Mouse (Mus musculus) stomach, postnatal 0 days (tissue): ENCODE results near the gene Aldh9a1. TPM values are rescaled to one million over a fixed set of nuclear protein-coding genes. Genes with fewer than 3 reads are reported as not detected.

Experiments
- ATAC-seq: fragments of 200-750 bp; cut with Nextera tagmentation; 2 replicates; pipeline ENCODE4 v1.8.0; 2017; ENCODE audit not compliant: low FRiP score, low TSS enrichment
- DNase-seq: peaks from one replicate; pipeline ENCODE4 v3.0.0-alpha.2; 2016; ENCODE audit warnings: low spot score
- H3K27ac ChIP-seq: fragments of 300-500 bp; sonication (generic); replicated peaks from 2 replicates; pipeline ENCODE4 v1.5.1; 2014; ENCODE audit warnings: mild to moderate bottlenecking, control low read depth
- H3K27me3 ChIP-seq: fragments of 300-500 bp; sonication (generic); 2 replicates; pipeline ENCODE4 v1.6.1; 2014; ENCODE audit warnings: low read length; ENCODE audit not compliant: control insufficient read depth, insufficient read depth
- H3K36me3 ChIP-seq: fragments of 300-500 bp; sonication (generic); 2 replicates; pipeline ENCODE4 v1.6.1; 2014; ENCODE audit warnings: low read length, mixed read lengths; ENCODE audit not compliant: control insufficient read depth, insufficient read depth
- H3K4me1 ChIP-seq: fragments of 300-500 bp; sonication (generic); replicated peaks from 2 replicates; pipeline ENCODE4 v1.6.1; 2014; ENCODE audit warnings: antibody characterized with exemption; ENCODE audit not compliant: control insufficient read depth, insufficient read depth
- H3K4me2 ChIP-seq: fragments of 300-500 bp; sonication (generic); replicated peaks from 2 replicates; pipeline ENCODE4 v1.6.1; 2014; ENCODE audit warnings: low read depth, mild to moderate bottlenecking, control low read depth, moderate library complexity
- H3K4me3 ChIP-seq: fragments of 300-500 bp; sonication (generic); 2 replicates; pipeline ENCODE4 v1.5.1; 2014; ENCODE audit warnings: low read depth, low read length, control low read depth
- H3K9ac ChIP-seq: fragments of 300-500 bp; sonication (generic); 2 replicates; pipeline ENCODE4 v1.6.1; 2014; ENCODE audit warnings: mild to moderate bottlenecking, low read length, control low read depth, mixed read lengths
- H3K9me3 ChIP-seq: fragments of 300-500 bp; sonication (generic); 2 replicates; pipeline ENCODE4 v1.6.1; 2016; ENCODE audit warnings: low read length; ENCODE audit not compliant: control insufficient read depth
- CTCF ChIP-seq: IDR thresholded peaks from 2 replicates; pipeline ENCODE4 v1.5.1; 2016; ENCODE audit warnings: antibody characterized with exemption, low read depth, mild to moderate bottlenecking, moderate library complexity
- EP300 ChIP-seq: optimal IDR thresholded peaks from 2 replicates; pipeline ENCODE3; 2016; ENCODE audit warnings: antibody characterized with exemption
- WGBS: fragments of 180-500 bp; shearing (Covaris S2); extraction: QIAGEN DNeasy Blood & Tissue Kit; methylation state at CpG from one replicate; pipeline ENCODE4 v1.1.7; 2014; 5-methylcytosine and 5-hydroxymethylcytosine counted together
- polyA plus RNA-seq: library from polyadenylated mRNA; unstranded; fragments of >200 nt; fragmentation: Nextera tagmentation; extraction: Ambion mirVana; gene quantifications from 2 replicates; pipeline ENCODE4 v1.2.1, GENCODE M21; 2015

Aldh9a1 gene
- polyA plus RNA-seq, 1 experiment from 2014 or later, result 74.7 TPM

DNA sequence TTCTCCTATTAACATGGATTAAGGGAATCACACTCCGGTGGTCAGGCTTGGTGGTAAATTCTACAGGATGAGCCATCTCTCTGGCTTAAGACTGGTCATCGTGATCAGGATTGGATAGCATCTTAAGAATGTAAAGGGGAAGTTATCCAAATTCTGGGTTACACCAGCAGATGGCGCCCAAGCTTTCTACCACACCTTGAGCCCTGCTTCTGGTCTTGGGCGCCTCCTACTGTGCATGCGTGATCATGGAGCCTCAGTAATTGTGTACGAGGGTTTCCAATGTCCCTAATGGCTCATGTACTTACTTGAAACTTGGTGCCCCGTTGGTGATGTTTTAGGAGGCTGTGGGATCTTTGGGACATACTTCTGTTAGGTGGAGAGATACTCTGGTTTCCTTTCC is 20.1 kb downstream of the Aldh9a1 start:
- H3K27ac ChIP-seq, result no peak overlapping the region; the same call in 1 of the 2 replicates
- H3K36me3 ChIP-seq, result peaks cover 14% of the 10 kb centered on the region
- H3K27me3 ChIP-seq, result no peaks in the 10 kb centered on the region
- H3K9me3 ChIP-seq, result no peaks in the 10 kb centered on the region
- ATAC-seq (peak; percentile 42; the same call in 1 of the 2 replicates), DNase-seq (peak; percentile 91)
- no peak for TF ChIP-seq EP300
- peak; percentile 100 for TF ChIP-seq CTCF
- no peak overlapping the region for H3K9ac ChIP-seq
- H3K4me2 ChIP-seq, result no peak overlapping the region
- no peaks in the 10 kb centered on the region for H3K4me1 ChIP-seq
- H3K4me3 ChIP-seq, result no peak overlapping the region
- WGBS, result 7% methylated on average over 7 of the region's 7 CpGs

- Histone ChIP-seq H3K9ac (no peak overlapping the region), H3K27ac (no peak overlapping the region), H3K36me3 (peaks cover 7% of the 10 kb centered on the region; the same call in 1 of the 2 replicates), H3K4me1 (no peaks in the 10 kb centered on the region), H3K9me3 (no peaks in the 10 kb centered on the region), H3K27me3 (no peaks in the 10 kb centered on the region), H3K4me2 (no peak overlapping the region), H3K4me3 (no peak overlapping the region)
- TF ChIP-seq EP300 (no peak), CTCF (no peak)
- WGBS, result 90% methylated on average over 7 of the region's 7 CpGs
- no peak for ATAC-seq
- DNase-seq, result no peak
Measured at GRCm38 (mm10) chr1:167372739-167373138, 22.9 kb downstream of the Aldh9a1 start.

GRCm38 (mm10) chr1:167374003-167374784 is 24.4 kb downstream of the Aldh9a1 start:
- Histone ChIP-seq H3K27me3 (no peaks in the 10 kb centered on the region), H3K27ac (peak overlapping the region; percentile 63), H3K4me1 (no peaks in the 10 kb centered on the region), H3K4me2 (peak overlapping the region; percentile 17; the same call in 1 of the 2 replicates), H3K9me3 (no peaks in the 10 kb centered on the region), H3K9ac (no peak overlapping the region), H3K36me3 (peaks cover 4% of the 10 kb centered on the region; the same call in 1 of the 2 replicates), H3K4me3 (no peak overlapping the region)
- 22% methylated on average over 15 of the region's 15 CpGs for WGBS
- no peak for TF ChIP-seq EP300
- TF ChIP-seq CTCF, result no peak
- peak; percentile 84 for DNase-seq
- peak; percentile 74 for ATAC-seq

DNA sequence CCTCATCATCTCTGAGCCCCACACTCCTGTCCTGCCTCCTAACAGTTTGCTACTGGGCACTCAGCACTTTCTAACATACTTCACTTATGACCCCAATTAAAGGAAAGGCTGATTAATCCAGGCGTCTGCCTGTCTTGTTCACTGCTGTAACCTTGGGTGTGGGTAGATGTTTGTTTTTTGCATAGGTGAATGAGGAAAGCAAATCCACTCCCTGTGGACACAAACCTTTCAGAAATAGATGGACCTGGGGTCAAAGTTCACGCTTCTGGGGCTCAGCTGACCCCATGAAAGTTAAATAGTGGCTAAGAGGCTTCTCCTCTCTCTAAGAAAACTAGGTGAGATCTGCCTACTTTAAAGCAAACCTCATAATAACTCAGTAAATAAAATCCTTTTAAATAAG is 25.2 kb downstream of the Aldh9a1 start:
- Histone ChIP-seq H3K27ac (peak overlapping the region; percentile 69), H3K4me1 (no peaks in the 10 kb centered on the region), H3K36me3 (0 out of 2 replicates have a peak, but pooled peaks cover 3% of the 10 kb centered on the region), H3K4me2 (no peak overlapping the region), H3K27me3 (no peaks in the 10 kb centered on the region), H3K9me3 (no peaks in the 10 kb centered on the region), H3K9ac (no peak overlapping the region), H3K4me3 (no peak overlapping the region)
- TF ChIP-seq EP300, result no peak
- no peak for TF ChIP-seq CTCF
- peak; percentile 40 for ATAC-seq
- 40% methylated on average over 2 of the region's 2 CpGs for WGBS
- no peak for DNase-seq

DNA sequence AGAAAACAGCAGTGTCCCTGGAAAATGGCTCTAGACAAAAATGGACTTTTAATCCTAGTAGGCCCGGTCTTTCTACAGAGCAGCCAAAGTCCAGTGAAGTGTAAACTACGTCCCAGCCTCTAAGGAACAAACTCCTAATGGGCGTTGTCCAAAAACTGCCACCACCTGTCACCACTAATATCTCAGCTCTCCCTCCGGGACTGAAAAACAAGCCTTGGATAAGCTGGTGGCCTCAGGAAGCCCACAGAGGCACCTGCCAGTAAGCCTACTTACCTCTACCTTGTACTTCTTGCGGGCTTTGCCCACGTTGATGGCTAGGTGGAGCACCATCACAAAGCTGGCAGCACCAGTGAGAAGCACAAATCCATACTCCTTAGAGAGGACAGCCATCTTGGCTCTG is 28.2 kb downstream of the Aldh9a1 start:
- DNase-seq, result peak; percentile 71
- Histone ChIP-seq H3K27me3 (no peaks in the 10 kb centered on the region), H3K4me1 (peaks cover 5% of the 10 kb centered on the region; the same call in 1 of the 2 replicates), H3K4me3 (no peak overlapping the region), H3K27ac (peak overlapping the region; percentile 83), H3K36me3 (0 out of 2 replicates have a peak, but pooled peaks cover 3% of the 10 kb centered on the region), H3K9ac (no peak overlapping the region), H3K9me3 (no peaks in the 10 kb centered on the region), H3K4me2 (no peak overlapping the region)
- 0 out of 2 replicates have a peak, but pooled peaks have one; percentile 30 for TF ChIP-seq CTCF
- TF ChIP-seq EP300, result no peak
- WGBS, result 60% methylated on average over 6 of the region's 6 CpGs
- ATAC-seq, result peak; percentile 69

GRCm38 (mm10) chr1:167379751-167380150 is 30.0 kb downstream of the Aldh9a1 start:
- ATAC-seq, result no peak
- 80% methylated on average over 5 of the region's 5 CpGs for WGBS

More at GRCm38 (mm10) chr1:167379751-167380150, 30.0 kb downstream of the Aldh9a1 start:
- no peak overlapping the region for H3K4me2 ChIP-seq
- TF ChIP-seq EP300, result no peak
- no peak for TF ChIP-seq CTCF
- no peak overlapping the region for H3K9ac ChIP-seq
- H3K27ac ChIP-seq, result peak overlapping the region; percentile 35; the same call in 1 of the 2 replicates
- no peaks in the 10 kb centered on the region for H3K9me3 ChIP-seq
- no peak for DNase-seq
- no peaks in the 10 kb centered on the region for H3K27me3 ChIP-seq
- H3K36me3 ChIP-seq, result 0 out of 2 replicates have a peak, but pooled peaks cover 3% of the 10 kb centered on the region
- H3K4me3 ChIP-seq, result no peak overlapping the region
- H3K4me1 ChIP-seq, result peaks cover 5% of the 10 kb centered on the region; the same call in 1 of the 2 replicates
